Mouse (Mus musculus) brain, embryonic 14.5 days (tissue): ENCODE measurements around the gene Dera. TPM values are rescaled to one million over a fixed set of nuclear protein-coding genes. Genes with fewer than 3 reads are reported as not detected.
A peak's percentile ranks its signal among the peaks of the same experiment; 100 is the strongest.
"Not testable (repeated sequence)": the region's sequence is repeated elsewhere in the genome, so short reads cannot be mapped to it uniquely, and the experiment has no call there.

ENCODE experiments used
- DNase-seq: peaks from one replicate; pipeline ENCODE4 v3.0.0-alpha.2; 2011; ENCODE audit warnings: low read depth
- CTCF ChIP-seq: fragments of 200-500 bp; IDR thresholded peaks from 2 replicates; pipeline ENCODE4 v1.5.1; 2012; ENCODE audit warnings: inconsistent platforms, mild to moderate bottlenecking, moderate library complexity, borderline replicate concordance; ENCODE audit not compliant: insufficient read depth, insufficient read length; ENCODE audit errors: extremely low read depth
- POLR2A ChIP-seq: fragments of 200-500 bp; IDR thresholded peaks from 2 replicates; pipeline ENCODE4 v1.6.1; 2012; ENCODE audit warnings: mild to moderate bottlenecking, inconsistent platforms, borderline replicate concordance; ENCODE audit not compliant: poor library complexity, insufficient read depth, insufficient read length, severe bottlenecking; ENCODE audit errors: extremely low read depth
- polyA plus RNA-seq: library from polyadenylated mRNA; depleted of rRNA; stranded (reverse); fragments of >200 nt; gene quantifications from 2 replicates; pipeline ENCODE4 v1.2.3, GENCODE M21; 2012; rRNA removed

Dera gene
- polyA plus RNA-seq = 6.0 and 6.4 TPM in 2 replicates

DNA sequence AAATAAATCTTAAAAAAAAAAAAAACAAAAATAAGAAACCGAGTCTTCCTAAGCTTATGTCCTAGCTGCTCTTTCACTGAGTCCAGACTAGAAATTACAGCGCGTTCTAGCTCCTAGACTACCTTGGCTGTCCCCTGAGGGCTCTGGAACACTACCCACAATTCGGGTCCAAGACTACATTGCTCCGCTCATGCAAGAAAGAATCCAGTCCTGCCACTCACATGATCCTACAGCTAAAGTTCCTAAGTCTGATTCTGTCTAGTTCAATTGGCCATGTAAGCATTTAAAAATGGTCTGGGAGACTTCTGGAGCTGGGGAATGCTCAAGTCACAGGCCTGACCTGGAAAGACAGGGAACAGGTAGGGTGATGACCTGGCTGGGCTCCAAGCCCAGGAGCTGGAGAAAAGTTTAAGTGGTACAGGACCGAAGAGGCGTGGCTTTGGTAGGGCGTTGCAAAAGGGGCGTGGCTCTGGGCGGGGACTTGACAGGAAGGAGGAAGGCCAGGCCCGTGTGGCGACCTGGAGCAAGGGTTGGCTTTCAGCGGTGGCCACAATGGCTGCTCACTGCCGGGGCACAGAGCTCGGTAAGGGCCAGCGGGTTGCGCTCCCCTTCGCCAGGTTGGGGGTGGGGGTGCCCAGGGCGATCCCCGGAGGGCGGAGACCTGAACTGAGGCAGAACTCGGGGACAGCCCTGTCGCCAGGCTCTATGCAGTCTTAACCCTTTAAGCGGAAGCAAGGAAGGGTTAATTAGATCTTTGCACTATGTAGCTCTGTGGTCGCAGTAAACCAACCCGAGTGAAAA, at the start of gene Dera:
Dera (plus strand) TSS at position 491 of the 801 bp plus-strand sequence.
- TF ChIP-seq POLR2A (0 out of 2 replicates have a peak, but pooled peaks have one; percentile 5), CTCF (no peak)
- DNase-seq = peak; percentile 81

DNA sequence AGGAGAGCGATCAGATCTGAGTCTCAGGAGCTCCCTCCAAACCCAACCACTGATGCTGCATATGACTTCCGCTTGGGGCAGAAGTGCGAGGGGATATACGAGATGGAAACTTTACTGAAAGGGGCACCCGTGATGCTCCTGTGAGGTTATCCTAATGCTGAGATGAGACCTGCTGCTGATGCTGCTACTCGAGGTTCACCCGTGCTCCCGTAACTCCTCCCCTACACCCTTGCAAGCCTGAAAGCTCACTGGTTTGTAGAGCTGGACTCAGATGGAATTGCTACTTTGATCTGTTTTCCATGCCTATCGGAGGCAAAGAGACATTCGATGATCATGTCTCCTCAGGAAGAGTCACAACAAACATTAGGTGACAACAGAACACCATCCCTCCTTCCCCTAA, 48.1 kb upstream of the Dera start:
- no peak for DNase-seq
- TF ChIP-seq POLR2A (no peak), CTCF (no peak)

DNA sequence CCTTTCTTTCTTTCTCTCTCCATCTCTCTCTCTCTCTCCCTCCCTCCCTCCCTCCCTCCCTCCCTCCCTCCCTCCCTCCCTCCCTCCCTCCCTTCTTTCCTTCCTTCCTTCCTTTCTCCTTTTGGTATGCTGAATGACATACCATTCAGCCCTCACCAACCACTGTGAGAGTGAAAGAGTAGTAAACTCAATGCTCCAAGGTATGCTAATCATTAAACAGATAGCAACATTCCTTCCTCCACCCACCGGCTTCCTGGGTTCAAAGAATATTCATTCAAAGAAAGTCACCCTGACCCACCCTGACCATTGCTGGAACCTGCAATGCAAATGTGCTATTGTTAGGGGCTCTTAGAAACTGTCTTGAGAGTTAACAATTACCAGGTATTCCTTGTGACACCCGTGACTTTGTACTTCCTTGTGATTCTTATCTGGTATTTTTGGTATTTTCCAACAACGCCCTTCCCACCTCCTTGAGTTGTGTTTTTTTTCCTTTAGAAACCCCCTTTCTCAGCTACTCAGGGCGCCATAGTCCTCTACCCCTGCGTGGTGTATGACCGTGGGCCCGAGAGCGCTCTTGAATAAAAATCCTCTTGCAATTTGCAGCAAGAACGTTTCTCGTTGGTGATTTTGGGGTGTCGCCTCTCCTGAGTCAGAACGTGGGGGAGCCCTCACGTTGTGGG, 45.5 kb upstream of the Dera start:
- DNase-seq = not testable (repeated sequence)

DNA sequence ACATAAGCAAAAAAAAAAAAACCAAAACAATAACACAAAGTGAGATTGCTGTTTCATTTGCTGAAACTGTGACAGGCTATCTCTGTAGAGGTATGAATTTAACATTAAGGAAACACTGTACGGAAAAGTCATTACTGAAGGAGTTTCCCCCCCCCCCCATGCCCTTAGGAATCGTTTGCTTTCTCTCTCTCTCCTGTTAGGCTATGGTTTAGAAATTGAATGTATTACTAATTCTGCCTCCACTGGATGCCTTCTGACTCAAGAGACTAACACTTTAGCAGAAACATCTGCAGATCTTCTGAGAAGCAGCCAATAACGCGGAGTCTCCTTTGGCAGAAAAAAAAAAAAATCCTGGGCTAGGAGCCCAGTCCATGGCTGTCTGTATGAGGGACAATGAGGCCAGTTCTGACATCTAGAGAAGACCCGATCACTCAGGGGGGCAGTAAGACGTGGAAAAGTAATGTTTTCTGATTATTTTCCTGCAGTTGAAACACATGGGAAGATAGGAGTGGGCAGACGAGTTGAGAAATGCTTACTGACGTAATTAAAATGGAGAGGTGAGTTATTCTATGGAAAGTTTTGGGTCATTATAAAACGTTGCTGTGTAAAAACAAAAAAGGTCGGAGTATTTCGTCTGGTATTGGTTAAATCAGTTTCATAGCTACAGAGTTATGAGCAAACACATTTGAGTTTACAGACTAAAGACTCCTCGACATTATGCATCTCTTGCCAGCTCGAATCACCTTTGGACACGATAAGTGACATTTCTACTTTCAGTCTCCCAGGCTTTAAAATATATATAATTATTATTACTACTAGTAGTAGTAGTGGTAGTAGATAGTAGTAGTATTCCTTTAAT, 43.9 kb upstream of the Dera start:
- peak; percentile 17 for DNase-seq
- TF ChIP-seq CTCF (no peak), POLR2A (no peak)

DNA sequence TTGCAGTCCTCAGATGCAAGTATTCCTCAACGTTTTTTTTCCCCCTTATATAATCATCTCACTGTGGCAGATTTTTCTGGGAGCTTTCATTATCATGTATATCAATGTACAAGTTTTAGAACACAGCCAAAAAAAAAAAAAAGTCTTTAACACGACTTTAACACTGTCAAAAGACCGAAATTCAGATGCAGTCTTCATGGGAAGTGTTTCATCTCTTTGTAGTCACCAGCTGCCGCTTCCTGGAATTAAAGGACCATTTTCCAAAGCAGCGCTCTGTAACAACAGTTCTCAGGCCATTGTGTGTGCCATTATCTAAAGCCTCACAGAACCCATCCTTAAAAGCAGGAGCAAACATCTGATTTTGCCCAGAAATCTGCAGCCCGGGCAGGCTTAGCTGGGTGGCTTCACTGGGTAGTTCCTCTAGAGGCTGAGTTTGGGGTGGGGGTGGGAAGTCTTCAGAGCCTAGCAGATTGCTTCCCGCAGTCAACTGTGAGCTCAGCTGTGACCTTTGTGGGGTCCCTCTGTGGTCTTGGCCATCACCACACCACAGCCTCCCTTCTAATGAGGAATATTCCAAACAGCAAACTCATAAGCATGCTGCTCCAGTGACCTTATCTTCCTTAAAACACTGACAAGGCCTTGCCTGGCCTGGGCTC, 41.6 kb upstream of the Dera start:
- no peak for TF ChIP-seq CTCF
- no peak for TF ChIP-seq POLR2A
- DNase-seq = peak; percentile 62

DNA sequence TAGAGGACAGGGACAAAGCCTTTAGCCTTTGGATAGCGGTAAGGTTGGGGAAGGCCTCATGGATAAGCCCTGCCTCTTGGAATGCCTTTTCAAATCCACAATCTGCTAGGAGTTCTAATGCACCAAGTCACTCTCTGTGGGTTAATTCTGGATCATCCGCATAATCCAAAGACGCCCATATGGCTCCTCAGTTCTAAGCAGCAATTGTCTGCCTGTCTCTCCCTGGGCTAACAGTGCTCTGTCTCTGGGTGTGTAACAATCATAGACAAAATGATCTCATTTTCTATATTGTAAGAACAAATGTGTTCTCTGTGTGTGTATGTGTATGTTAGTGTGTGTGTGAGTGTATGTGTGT, 41.1 kb upstream of the Dera start:
- no peak for TF ChIP-seq POLR2A
- TF ChIP-seq CTCF = no peak
- peak; percentile 47 for DNase-seq

DNA sequence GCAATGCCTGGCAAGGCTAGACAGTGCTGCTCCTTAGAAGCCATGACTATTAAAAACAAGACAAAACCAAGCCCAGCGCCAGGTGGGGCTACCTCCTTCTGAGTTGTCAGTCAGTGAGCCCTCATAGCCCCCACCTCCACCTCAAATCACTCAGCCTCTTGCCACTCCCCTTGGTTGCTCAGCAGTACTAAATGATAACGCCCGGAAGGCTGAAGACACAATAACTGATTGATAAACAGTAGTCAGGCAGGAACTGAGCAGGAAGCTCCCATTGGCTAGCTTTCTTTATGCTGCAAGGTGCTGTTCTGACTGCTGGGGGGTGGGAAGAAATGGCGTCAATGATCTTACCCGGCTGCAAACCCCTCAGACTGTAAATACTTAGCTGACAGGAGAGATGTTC, 37.5 kb upstream of the Dera start:
- no peak for DNase-seq
- no peak for TF ChIP-seq CTCF
- no peak for TF ChIP-seq POLR2A

DNA sequence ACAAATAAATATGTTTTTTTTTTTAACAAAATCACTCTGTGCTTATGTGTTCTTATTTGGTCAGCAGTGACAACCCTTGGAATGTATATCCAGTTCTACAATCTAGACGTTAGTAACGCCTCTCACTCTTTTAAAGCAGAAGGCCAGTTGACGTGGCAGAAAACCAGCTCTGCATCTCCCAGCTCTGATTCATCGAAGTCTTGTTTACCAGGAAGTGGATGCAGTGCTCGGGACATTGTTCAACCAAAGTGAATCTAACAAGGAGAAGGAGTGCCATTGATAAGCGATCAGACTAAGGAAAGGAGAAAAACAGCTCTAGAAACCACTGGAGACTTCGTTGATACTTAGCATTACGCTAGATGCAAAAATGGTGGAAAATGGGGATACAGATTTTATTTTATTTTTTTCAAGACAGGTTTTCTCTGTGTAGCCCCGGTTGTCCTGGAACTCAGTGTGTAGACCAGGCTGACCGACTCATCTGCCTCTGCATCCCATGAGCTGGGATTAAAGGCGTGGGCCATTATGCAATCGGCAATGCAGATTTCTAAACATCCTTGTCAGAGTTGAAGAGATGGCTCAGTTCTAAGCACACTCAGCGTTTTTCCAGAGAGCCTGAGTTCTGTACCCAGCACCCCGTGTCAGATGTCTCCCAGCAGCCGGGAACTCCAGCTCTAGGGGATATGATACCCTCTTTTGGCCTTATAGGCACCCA, 32.0 kb upstream of the Dera start:
- DNase-seq = no peak

DNA sequence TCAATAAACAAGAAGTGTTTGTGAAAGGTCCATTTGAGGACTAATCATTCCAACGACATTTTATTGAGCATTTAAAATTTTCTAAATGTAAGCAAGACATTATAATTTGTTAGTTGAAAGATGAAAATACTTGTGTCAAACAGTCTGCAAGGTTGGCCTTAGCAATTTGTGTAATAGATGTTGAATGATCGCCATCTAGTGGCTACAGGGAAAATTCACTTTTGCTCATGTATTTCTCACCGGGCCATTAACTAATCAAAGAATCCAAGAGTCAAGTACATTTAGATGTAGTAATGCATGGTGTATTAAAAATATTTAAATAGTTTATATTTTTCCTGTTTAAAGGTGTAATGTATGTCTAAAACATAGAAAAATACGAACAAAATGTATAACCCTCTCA, 30.4 kb upstream of the Dera start:
- TF ChIP-seq CTCF = peak; percentile 38; the same call in 1 of the 2 replicates
- no peak for TF ChIP-seq POLR2A
- DNase-seq = peak; percentile 87

More for the DNA sequence above, 32.0 kb upstream of the Dera start:
- no peak for TF ChIP-seq CTCF
- TF ChIP-seq POLR2A = no peak

DNA sequence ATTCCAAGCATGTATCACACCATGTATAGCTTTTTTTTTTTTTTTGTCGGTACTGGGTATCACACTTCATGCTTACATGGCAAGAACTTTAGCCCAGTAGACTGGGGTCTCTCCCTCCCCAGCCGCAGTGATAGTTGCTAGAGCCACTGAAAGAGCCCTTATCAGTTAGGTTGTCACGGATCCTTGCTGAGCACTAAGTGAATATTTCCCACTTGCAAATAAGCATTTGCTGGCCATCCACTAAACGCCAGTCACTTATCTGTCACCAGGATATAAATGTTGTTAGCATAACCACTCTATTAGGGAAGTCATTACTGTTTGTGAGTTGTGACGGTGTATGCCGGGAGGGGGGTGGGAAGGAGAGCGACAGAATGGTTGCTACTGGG, 19.9 kb upstream of the Dera start:
- no peak for TF ChIP-seq POLR2A
- TF ChIP-seq CTCF = no peak
- DNase-seq = no peak
